Mouse (Mus musculus): ENCODE data around the gene Erp44. TPM values are rescaled to one million over a fixed set of nuclear protein-coding genes. Genes with fewer than 3 reads are reported as not detected.

The Erp44 gene
- polyA plus RNA-seq, 1 experiment = 28.8 TPM

DNA sequence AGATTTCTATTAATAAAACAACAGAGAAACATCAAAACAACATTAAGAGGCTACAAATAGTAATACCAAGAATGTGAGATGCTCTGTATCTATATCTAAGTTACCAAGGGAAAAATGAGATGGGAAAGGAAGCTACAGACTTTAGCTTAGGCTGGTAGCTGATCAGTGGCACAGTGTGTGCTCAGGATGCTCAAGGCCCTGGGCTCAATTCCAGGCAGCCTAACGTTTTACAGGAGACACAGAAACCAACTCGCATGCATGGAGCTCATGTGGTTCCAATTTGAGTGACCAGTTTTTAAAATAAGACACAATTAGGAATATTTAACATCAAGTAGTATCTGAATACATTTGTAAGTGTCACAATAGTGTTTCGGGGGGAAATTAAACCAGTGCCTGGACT is 3.6 kb downstream of the Erp44 start:
- DNase-seq (ENCODE audit: low read depth) = no peak

DNA sequence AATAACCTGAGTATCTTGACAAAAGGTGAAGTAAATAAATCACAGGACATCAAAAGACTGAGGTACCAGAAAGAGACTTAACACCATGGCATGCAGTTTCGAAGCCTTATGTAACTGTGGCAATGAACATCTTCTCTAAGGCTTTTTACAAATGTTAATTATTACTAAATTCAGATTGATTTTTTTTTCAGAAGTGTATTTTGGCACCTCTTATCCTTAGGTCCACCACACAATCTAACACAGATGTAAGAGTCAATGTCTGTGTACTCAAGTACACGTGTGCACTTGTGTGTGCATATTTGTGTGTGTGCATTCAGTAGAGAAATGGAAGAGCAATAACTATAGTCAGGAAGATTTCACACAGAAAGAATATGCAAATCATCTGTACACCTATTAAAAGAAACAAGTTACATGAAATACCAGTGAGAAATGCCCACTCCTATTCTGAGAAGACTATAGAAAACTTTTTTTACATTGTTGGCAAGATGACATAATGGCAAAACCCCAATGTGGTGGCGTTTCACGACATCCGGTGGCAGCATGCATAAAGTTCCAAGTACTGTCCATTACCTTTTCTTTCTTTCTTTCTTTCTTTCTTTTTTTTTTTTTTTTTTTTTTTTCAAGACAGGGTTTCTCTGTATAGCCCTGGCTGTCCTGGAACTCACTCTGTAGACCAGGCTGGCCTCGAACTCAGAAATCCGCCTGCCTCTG is 6.1 kb downstream of the Erp44 start:
- TF ChIP-seq CTCF (IDR thresholded peaks at IDR 0.05; ENCODE audit: borderline replicate concordance, extremely low read depth, insufficient read depth, insufficient read length) (no peak), POLR2A (IDR thresholded peaks at IDR 0.05; ENCODE audit: borderline replicate concordance, extremely low read depth, insufficient read depth, insufficient read length, poor library complexity, severe bottlenecking) (no peak)
- no peak for DNase-seq (ENCODE audit: low read depth)

More for the DNA sequence above, 3.6 kb downstream of the Erp44 start:
- TF ChIP-seq CTCF (IDR thresholded peaks at IDR 0.05; ENCODE audit: borderline replicate concordance, extremely low read depth, insufficient read depth, insufficient read length) (no peak), POLR2A (IDR thresholded peaks at IDR 0.05; ENCODE audit: borderline replicate concordance, extremely low read depth, insufficient read depth, insufficient read length, poor library complexity, severe bottlenecking) (no peak)

DNA sequence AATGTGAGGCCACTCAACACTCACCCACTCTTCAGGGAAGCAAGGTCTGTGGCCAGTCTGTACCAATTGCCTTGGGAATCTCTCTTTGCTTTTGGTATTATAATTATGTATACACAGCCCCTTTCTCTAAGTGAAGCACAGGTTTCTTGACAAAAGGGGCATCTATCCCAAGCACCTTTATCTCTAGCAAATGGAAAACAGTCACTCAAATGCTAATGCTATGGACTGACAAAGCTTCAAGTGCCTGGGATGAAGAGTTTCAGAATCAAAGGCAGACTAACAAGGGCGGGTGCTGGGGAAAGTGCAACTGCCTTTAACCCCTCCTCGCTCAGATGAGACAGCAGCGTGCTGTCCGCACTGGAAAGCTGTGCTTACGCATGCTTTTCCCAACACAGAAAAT is 7.5 kb downstream of the Erp44 start:
- DNase-seq (ENCODE audit: low read depth) = peak; percentile 13

GRCm38 (mm10) chr4:48270532-48270931 is 8.8 kb downstream of the Erp44 start:
- DNase-seq (ENCODE audit: low read depth) = no peak
- no peak for TF ChIP-seq CTCF (IDR thresholded peaks at IDR 0.05; ENCODE audit: borderline replicate concordance, extremely low read depth, insufficient read depth, insufficient read length)
- TF ChIP-seq POLR2A (IDR thresholded peaks at IDR 0.05; ENCODE audit: borderline replicate concordance, extremely low read depth, insufficient read depth, insufficient read length, poor library complexity, severe bottlenecking) = no peak

More for the DNA sequence above, 7.5 kb downstream of the Erp44 start:
- TF ChIP-seq CTCF (IDR thresholded peaks at IDR 0.05; ENCODE audit: borderline replicate concordance, extremely low read depth, insufficient read depth, insufficient read length) = no peak
- no peak for TF ChIP-seq POLR2A (IDR thresholded peaks at IDR 0.05; ENCODE audit: borderline replicate concordance, extremely low read depth, insufficient read depth, insufficient read length, poor library complexity, severe bottlenecking)

- no peak for DNase-seq (ENCODE audit: low read depth)
- no peak for TF ChIP-seq CTCF (IDR thresholded peaks at IDR 0.05; ENCODE audit: borderline replicate concordance, extremely low read depth, insufficient read depth, insufficient read length)
- no peak for TF ChIP-seq POLR2A (IDR thresholded peaks at IDR 0.05; ENCODE audit: borderline replicate concordance, extremely low read depth, insufficient read depth, insufficient read length, poor library complexity, severe bottlenecking)
Measured at GRCm38 (mm10) chr4:48268127-48268526, 11.2 kb downstream of the Erp44 start.

GRCm38 (mm10) chr4:48267683-48268082 is 11.7 kb downstream of the Erp44 start:
- no peak for TF ChIP-seq CTCF (IDR thresholded peaks at IDR 0.05; ENCODE audit: borderline replicate concordance, extremely low read depth, insufficient read depth, insufficient read length)
- TF ChIP-seq POLR2A (IDR thresholded peaks at IDR 0.05; ENCODE audit: borderline replicate concordance, extremely low read depth, insufficient read depth, insufficient read length, poor library complexity, severe bottlenecking) = no peak
- DNase-seq (ENCODE audit: low read depth) = no peak

GRCm38 (mm10) chr4:48258045-48258444 is 21.3 kb downstream of the Erp44 start:
- TF ChIP-seq POLR2A (IDR thresholded peaks at IDR 0.05; ENCODE audit: borderline replicate concordance, extremely low read depth, insufficient read depth, insufficient read length, poor library complexity, severe bottlenecking) = no peak
- no peak for TF ChIP-seq CTCF (IDR thresholded peaks at IDR 0.05; ENCODE audit: borderline replicate concordance, extremely low read depth, insufficient read depth, insufficient read length)
- no peak for DNase-seq (ENCODE audit: low read depth)

GRCm38 (mm10) chr4:48253266-48253665 is 26.1 kb downstream of the Erp44 start:
- TF ChIP-seq POLR2A (IDR thresholded peaks at IDR 0.05; ENCODE audit: borderline replicate concordance, extremely low read depth, insufficient read depth, insufficient read length, poor library complexity, severe bottlenecking) (no peak), CTCF (IDR thresholded peaks at IDR 0.05; ENCODE audit: borderline replicate concordance, extremely low read depth, insufficient read depth, insufficient read length) (no peak)
- peak; percentile 7 for DNase-seq (ENCODE audit: low read depth)

- no peak for TF ChIP-seq CTCF (IDR thresholded peaks at IDR 0.05; ENCODE audit: borderline replicate concordance, extremely low read depth, insufficient read depth, insufficient read length)
- TF ChIP-seq POLR2A (IDR thresholded peaks at IDR 0.05; ENCODE audit: borderline replicate concordance, extremely low read depth, insufficient read depth, insufficient read length, poor library complexity, severe bottlenecking) = no peak
Measured at GRCm38 (mm10) chr4:48244280-48244679, 35.1 kb downstream of the Erp44 start.

GRCm38 (mm10) chr4:48243737-48244136 is 35.6 kb downstream of the Erp44 start:
- TF ChIP-seq CTCF (IDR thresholded peaks at IDR 0.05; ENCODE audit: borderline replicate concordance, extremely low read depth, insufficient read depth, insufficient read length) (no peak), POLR2A (IDR thresholded peaks at IDR 0.05; ENCODE audit: borderline replicate concordance, extremely low read depth, insufficient read depth, insufficient read length, poor library complexity, severe bottlenecking) (no peak)
- DNase-seq (ENCODE audit: low read depth) = no peak

More at GRCm38 (mm10) chr4:48244280-48244679, 35.1 kb downstream of the Erp44 start:
- no peak for DNase-seq (ENCODE audit: low read depth)

DNA sequence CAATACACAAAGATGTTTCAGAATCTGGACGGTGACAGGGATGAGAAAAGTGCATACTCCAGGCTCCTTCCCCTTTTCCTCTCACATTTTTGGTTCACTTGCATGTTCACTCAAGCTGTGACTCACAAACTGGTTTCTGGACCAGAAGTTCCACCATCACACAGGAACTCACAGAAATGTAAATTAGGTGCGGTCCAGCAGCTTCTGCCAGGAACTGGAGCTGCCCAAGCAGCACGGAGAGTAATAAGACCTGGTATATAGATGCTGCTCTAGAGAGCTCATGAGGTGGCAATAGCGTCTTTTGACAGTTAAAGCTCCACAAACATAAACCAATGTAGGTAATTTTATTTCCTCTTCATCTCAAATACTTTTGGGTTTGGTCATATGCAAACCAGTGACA is 36.9 kb downstream of the Erp44 start:
- DNase-seq (ENCODE audit: low read depth) = no peak
- TF ChIP-seq POLR2A (IDR thresholded peaks at IDR 0.05; ENCODE audit: borderline replicate concordance, extremely low read depth, insufficient read depth, insufficient read length, poor library complexity, severe bottlenecking) = no peak
- TF ChIP-seq CTCF (IDR thresholded peaks at IDR 0.05; ENCODE audit: borderline replicate concordance, extremely low read depth, insufficient read depth, insufficient read length) = no peak

GRCm38 (mm10) chr4:48239046-48239445 is 40.3 kb downstream of the Erp44 start:
- no peak for DNase-seq (ENCODE audit: low read depth)
- no peak for TF ChIP-seq CTCF (IDR thresholded peaks at IDR 0.05; ENCODE audit: borderline replicate concordance, extremely low read depth, insufficient read depth, insufficient read length)
- no peak for TF ChIP-seq POLR2A (IDR thresholded peaks at IDR 0.05; ENCODE audit: borderline replicate concordance, extremely low read depth, insufficient read depth, insufficient read length, poor library complexity, severe bottlenecking)
